Mouse (Mus musculus): ENCODE measurements around the gene Carm1. TPM values are rescaled to one million over a fixed set of nuclear protein-coding genes. Genes with fewer than 3 reads are reported as not detected.
"Not testable (repeated sequence)": the region's sequence is repeated elsewhere in the genome, so short reads cannot be mapped to it uniquely, and the experiment has no call there.

Carm1 gene
- polyA plus RNA-seq, 1 experiment from 2014 or later: 59.6 TPM

GRCm38 (mm10) chr9:21517947-21518495 is 28.7 kb upstream of the Carm1 start:
- no peak overlapping the region for H3K27ac ChIP-seq
- DNase-seq (ENCODE audit: low spot score): no peak
- WGBS: 81% methylated on average over 6 of the region's 6 CpGs
- H3K4me3 ChIP-seq: no peak overlapping the region
- no peaks in the 10 kb centered on the region for H3K27me3 ChIP-seq (ENCODE audit: insufficient read depth, poor library complexity, severe bottlenecking)
- no peaks in the 10 kb centered on the region for H3K36me3 ChIP-seq
- H3K9me3 ChIP-seq: no peaks in the 10 kb centered on the region
- H3K4me1 ChIP-seq: no peaks in the 10 kb centered on the region

DNA sequence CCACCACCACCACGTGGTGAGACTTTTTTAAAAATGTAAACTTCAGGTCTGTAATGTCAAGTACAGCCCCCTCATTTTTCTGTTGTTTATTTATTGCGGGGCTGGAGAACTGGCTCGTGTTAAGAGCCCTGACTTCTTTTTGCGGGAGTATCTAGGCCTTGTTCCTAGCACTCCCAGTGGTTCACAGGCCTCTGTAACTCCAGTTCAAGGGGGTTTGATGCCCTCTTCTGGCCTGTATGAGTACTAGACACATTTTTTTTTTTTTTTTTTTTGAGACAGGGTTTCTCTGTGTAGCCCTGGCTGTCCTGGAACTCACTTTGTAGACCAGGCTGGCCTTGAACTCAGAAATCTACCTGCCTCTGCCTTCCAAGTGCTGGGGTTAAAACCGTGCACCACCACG is 28.0 kb upstream of the Carm1 start:
- H3K9me3 ChIP-seq; H3K4me3 ChIP-seq; H3K4me1 ChIP-seq; H3K27ac ChIP-seq; DNase-seq (ENCODE audit: low spot score); H3K27me3 ChIP-seq (ENCODE audit: insufficient read depth, poor library complexity, severe bottlenecking); H3K36me3 ChIP-seq: not testable (repeated sequence)
- 77% methylated on average over 6 of the region's 6 CpGs for WGBS

DNA sequence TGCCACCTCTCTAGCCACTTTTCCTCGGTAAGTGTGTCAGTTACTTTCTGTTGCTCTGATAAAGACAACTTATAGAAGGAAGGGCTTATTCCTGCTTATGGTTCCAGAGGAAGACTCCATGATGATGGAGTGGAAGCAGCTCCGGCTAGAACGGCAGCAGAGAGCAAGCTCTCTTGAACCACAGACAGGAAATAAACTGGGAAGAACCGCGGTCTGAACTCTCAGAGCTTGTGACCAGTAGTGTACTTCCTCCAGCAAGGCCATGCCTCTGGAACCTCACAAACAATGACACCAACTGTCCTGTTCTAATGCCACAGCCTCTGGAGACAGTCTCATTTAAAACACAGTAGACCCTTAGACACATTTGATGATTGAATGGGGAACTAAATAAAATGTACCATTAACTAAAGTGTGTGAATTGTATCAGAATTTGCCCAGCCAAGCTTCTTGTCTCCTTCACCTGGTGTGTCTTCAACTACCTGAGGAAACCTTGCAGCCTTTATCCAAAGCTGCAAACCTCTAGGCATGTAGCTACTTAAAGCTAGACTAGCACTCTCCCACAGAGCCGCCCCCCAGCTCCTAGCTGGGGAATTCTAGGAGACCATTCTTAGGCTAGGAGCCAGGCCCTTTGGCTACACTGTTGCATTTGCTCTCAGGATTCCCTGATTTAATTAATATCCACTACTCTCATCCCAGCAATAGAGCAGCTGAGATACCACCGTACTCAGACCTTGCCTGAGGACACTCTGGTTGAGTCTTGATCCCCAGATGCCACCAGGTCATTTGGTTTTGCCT is 21.4 kb upstream of the Carm1 start:
- H3K36me3 ChIP-seq: no peaks in the 10 kb centered on the region
- H3K9me3 ChIP-seq: no peaks in the 10 kb centered on the region
- no peak overlapping the region for H3K4me3 ChIP-seq
- DNase-seq (ENCODE audit: low spot score): no peak
- no peak overlapping the region for H3K27ac ChIP-seq
- peaks cover 8% of the 10 kb centered on the region for H3K4me1 ChIP-seq
- H3K27me3 ChIP-seq (ENCODE audit: insufficient read depth, poor library complexity, severe bottlenecking): no peaks in the 10 kb centered on the region
- WGBS: 76% methylated on average over 7 of the region's 7 CpGs

- Histone ChIP-seq H3K4me3 (no peak within 1 kb of the TSS), H3K36me3 (no peaks in the 10 kb centered on the region), H3K27me3 (ENCODE audit: insufficient read depth, poor library complexity, severe bottlenecking) (no peaks in the 10 kb centered on the region), H3K27ac (peak within 1 kb of the TSS; percentile 29; the same call in 1 of the 2 replicates), H3K9me3 (no peaks in the 10 kb centered on the region), H3K4me1 (peaks cover 8% of the 10 kb centered on the region)
- 61% methylated on average over 14 of the region's 14 CpGs for WGBS
- no peak for DNase-seq (ENCODE audit: low spot score)
Measured at GRCm38 (mm10) chr9:21525937-21526633, 20.6 kb upstream of the Carm1 start, which contains the start of gene AB124611. Gene AB124611 (plus strand): TSS chr9:21526176.

DNA sequence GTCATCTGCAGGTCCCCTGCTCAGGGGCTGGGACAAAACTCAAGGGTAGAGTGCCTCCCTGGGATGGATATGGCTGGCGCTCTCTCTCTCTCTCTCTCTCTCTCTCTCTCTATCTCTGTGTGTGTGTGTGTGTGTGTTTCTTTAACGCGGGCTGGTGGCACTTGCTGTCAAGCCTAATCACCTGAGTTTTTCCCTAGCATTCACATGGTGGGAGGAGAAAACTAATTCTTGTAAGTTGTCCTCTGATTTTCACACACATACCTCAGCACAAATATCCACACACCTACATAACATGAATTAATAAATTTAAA is 20.1 kb upstream of the Carm1 start:
- 63% methylated on average over 3 of the region's 3 CpGs for WGBS

GRCm38 (mm10) chr9:21527100-21527801 is 19.4 kb upstream of the Carm1 start:
- 88% methylated on average over 2 of the region's 2 CpGs for WGBS
- Histone ChIP-seq H3K9me3 (no peaks in the 10 kb centered on the region), H3K4me1 (peaks cover 8% of the 10 kb centered on the region), H3K27me3 (ENCODE audit: insufficient read depth, poor library complexity, severe bottlenecking) (no peaks in the 10 kb centered on the region), H3K27ac (no peak overlapping the region), H3K36me3 (no peaks in the 10 kb centered on the region), H3K4me3 (no peak overlapping the region)
- DNase-seq (ENCODE audit: low spot score): no peak

More for the DNA sequence above, 20.1 kb upstream of the Carm1 start:
- no peaks in the 10 kb centered on the region for H3K36me3 ChIP-seq
- H3K4me1 ChIP-seq: peaks cover 8% of the 10 kb centered on the region
- no peak for DNase-seq (ENCODE audit: low spot score)
- no peaks in the 10 kb centered on the region for H3K9me3 ChIP-seq
- H3K27me3 ChIP-seq (ENCODE audit: insufficient read depth, poor library complexity, severe bottlenecking): no peaks in the 10 kb centered on the region
- H3K4me3 ChIP-seq: no peak overlapping the region
- no peak overlapping the region for H3K27ac ChIP-seq

DNA sequence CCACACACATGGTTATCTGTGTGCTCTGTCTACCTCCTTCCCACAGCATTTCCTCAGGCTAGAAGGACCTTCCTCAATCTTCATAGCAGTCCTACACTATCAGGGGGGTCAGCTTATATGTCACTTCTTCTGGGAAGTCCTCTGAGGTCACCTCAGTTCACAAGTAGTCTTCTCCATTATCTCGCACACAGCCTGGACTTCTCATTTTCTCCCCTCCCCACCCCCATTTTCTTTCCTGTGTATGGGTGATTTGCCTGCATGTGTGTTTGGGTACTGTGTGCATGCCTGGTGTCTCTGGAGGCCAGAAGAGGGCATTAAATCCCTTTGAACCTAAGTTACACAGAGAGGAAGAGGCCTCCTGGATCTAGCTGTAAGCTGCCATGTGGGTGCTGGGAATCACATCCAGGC is 18.8 kb upstream of the Carm1 start:
- no peak for DNase-seq (ENCODE audit: low spot score)
- H3K36me3 ChIP-seq: no peaks in the 10 kb centered on the region
- H3K4me1 ChIP-seq: peaks cover 8% of the 10 kb centered on the region
- no peaks in the 10 kb centered on the region for H3K9me3 ChIP-seq
- H3K4me3 ChIP-seq: no peak overlapping the region
- H3K27ac ChIP-seq: no peak overlapping the region
- no peaks in the 10 kb centered on the region for H3K27me3 ChIP-seq (ENCODE audit: insufficient read depth, poor library complexity, severe bottlenecking)
- WGBS: 53% methylated on average over 1 of the region's 1 CpGs

DNA sequence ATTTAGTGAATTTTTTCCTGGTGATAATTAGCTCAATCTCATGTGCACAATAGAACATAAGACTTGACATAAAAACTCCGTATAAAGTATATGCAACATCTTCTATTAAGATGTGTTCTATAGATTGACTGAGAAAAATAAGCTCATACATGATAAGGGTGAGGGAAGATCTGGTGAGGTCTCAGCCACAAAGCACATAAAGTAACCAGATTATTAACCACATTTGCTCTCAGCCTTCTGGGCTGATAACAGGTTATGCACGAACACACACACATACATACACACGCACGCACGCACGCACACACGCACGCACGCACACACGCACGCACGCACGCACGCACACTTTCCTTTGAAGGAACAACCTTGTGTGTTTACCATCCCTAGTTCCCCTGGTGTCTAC is 10.2 kb upstream of the Carm1 start:
- Histone ChIP-seq H3K4me1 (peaks cover 11% of the 10 kb centered on the region; the same call in 1 of the 2 replicates), H3K9me3 (no peaks in the 10 kb centered on the region), H3K36me3 (no peaks in the 10 kb centered on the region), H3K27me3 (ENCODE audit: insufficient read depth, poor library complexity, severe bottlenecking) (no peaks in the 10 kb centered on the region), H3K4me3 (no peak overlapping the region), H3K27ac (no peak overlapping the region)
- no peak for DNase-seq (ENCODE audit: low spot score)
- 93% methylated on average over 14 of the region's 14 CpGs for WGBS

DNA sequence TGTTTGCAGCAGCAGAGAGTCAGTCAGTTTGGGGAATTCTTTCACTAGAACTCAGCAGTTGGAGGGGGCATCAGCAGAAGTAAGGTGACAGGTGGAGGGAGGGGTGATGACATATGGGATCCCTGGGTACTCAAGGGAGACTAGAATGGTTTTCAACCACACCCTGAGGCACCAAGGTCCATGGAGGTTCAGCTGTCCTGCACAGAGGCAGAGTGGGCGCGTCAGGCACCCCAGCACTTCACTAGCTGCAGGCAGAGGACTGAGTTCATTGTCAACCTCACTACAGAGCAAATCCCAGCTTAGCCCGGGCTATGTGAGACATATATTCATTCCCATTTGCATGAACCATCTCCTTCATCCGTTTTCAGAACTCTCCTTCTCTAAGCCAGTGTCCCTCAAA is 9.7 kb upstream of the Carm1 start:
- Histone ChIP-seq H3K36me3 (no peaks in the 10 kb centered on the region), H3K27ac (no peak overlapping the region), H3K9me3 (no peaks in the 10 kb centered on the region), H3K4me3 (no peak overlapping the region), H3K27me3 (ENCODE audit: insufficient read depth, poor library complexity, severe bottlenecking) (no peaks in the 10 kb centered on the region), H3K4me1 (peaks cover 11% of the 10 kb centered on the region; the same call in 1 of the 2 replicates)
- WGBS: 74% methylated on average over 4 of the region's 4 CpGs
- DNase-seq (ENCODE audit: low spot score): no peak

DNA sequence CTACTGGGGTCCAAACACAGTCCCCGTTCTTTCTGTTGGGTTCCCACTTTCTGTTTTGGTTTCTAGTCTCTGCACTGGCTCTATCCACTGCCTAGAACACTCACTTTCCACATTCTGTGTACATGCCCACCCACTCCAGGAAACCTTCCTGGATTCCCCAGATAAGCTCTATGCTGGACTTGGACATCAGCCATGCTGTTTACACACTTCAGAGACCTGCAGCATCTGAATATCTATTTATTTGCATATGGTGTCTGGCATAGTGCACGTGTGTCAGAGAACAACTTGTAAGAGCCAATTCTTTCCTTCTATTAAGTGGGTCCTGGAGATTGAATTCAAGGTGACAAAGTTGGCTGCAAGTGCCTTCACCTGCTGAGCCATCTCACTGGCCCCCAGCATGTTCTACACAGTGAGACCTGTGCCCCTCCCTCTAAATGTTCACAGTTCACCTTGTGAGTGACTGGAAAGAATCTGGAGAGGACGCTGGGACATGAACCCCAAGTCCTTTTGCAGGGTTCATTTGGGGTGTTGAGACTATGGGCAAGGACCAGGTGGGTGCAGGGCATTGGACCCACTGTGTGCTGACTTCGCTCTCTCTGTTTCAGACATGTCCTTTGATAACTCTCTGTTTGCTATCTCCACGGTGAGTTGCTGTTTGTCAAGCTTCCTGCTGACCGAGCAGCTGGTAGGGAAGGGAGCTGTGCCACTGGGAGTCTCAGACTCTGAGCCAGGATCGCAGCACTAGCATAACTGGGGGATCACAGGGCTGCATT is 6.5 kb upstream of the Carm1 start:
- Histone ChIP-seq H3K9me3 (no peaks in the 10 kb centered on the region), H3K27me3 (ENCODE audit: insufficient read depth, poor library complexity, severe bottlenecking) (no peaks in the 10 kb centered on the region), H3K27ac (no peak overlapping the region), H3K36me3 (no peaks in the 10 kb centered on the region), H3K4me3 (no peak overlapping the region), H3K4me1 (peaks cover 15% of the 10 kb centered on the region)
- WGBS: 58% methylated on average over 7 of the region's 7 CpGs
- DNase-seq (ENCODE audit: low spot score): no peak

DNA sequence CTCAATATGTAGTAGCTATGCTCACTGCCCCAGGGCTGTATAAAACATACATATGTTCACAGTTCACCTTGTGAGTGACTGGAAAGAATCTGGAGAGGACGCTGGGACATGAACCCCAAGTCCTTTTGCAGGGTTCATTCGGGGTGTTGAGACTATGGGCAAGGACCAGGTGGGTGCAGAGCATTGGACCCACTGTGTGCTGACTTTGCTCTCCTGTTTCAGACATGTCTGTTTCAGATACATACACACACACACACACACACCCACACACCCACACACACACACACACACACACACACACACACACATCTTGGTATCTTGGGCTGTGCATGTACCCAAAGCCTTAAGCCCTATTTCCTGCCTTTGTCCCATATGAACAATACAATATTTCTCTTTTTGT is 4.7 kb upstream of the Carm1 start:
- WGBS: 81% methylated on average over 2 of the region's 2 CpGs
- H3K27me3 ChIP-seq (ENCODE audit: insufficient read depth, poor library complexity, severe bottlenecking); H3K36me3 ChIP-seq; H3K4me3 ChIP-seq; DNase-seq (ENCODE audit: low spot score); H3K9me3 ChIP-seq; H3K27ac ChIP-seq: not testable (repeated sequence)
- H3K4me1 ChIP-seq: peaks cover 11% of the 10 kb centered on the region

- no peak for DNase-seq (ENCODE audit: low spot score)
- H3K9me3 ChIP-seq: no peaks in the 10 kb centered on the region
- WGBS: 14% methylated on average over 9 of the region's 9 CpGs
- peaks cover 7% of the 10 kb centered on the region for H3K36me3 ChIP-seq
- H3K4me1 ChIP-seq: peaks cover 17% of the 10 kb centered on the region
- H3K4me3 ChIP-seq: peak overlapping the region; percentile 87
- H3K27ac ChIP-seq: peak overlapping the region; percentile 99
- H3K27me3 ChIP-seq (ENCODE audit: insufficient read depth, poor library complexity, severe bottlenecking): no peaks in the 10 kb centered on the region
Measured at GRCm38 (mm10) chr9:21545351-21545915, 1.3 kb upstream of the Carm1 start.
